13 mouse cellular contexts compared by ENCODE assay signal in the genomic region with DNA sequence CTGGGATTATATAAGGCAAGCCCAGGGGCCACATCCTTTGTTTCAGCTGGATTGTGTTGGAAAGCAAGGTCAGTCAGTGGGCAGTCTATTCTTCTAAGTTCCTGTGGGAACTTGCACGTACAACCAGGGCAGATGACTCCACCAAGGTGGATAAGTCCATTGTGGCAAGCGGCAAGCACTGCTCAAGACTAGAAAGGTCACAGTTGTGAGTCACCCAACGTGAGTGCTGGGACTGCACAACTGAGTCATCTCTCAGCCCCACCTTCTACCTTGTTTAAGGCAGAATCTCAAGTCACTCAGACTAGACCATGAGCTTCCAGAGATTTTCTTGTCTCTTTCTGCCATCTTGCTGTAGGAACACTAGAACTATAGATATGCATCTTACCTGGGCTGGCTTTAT. TPM values are rescaled to one million over a fixed set of nuclear protein-coding genes. Genes with fewer than 3 reads are reported as not detected.
"Had no signal": no experiment of that assay in that cellular context is flagged by ENCODE, and none has a peak within 500 bp of the region (broad histone marks: within the 10 kb centered on the region; RNA-seq: fewer than 3 reads in every experiment).

No protein-coding gene starts in this region.

- ATAC-seq: midbrain, embryonic 15.5 days had no signal

- DNase-seq: kidney, adult 9 months; kidney, postnatal 14 days; layer of hippocampus, adult 9-11 months; liver, embryonic 13.5 days; lung, adult 2 months; lung, postnatal 14 days; lung, postnatal 4 days; right cerebral cortex, adult 18-20 months; right cerebral cortex, postnatal 14 days; right cerebral cortex, postnatal 4 days; thymus, postnatal 25 days had no signal

RNA-seq across cellular contexts. Expression of gene Oscar, which starts 25.4 kb away (rescaled TPM):
- total RNA-seq: liver, adult 2 months had no signal
